Mouse (Mus musculus) lung, adult 2 months (tissue): Measurements from ENCODE around the gene Ciz1.

Source experiments
- CTCF ChIP-seq: fragments of 200-500 bp; IDR thresholded peaks from 2 replicates; pipeline ENCODE4 v1.5.1; 2011; ENCODE audit warnings: mild to moderate bottlenecking, low read length, control low read depth; ENCODE audit not compliant: insufficient read depth
- POLR2A ChIP-seq: fragments of 200-500 bp; IDR thresholded peaks from 2 replicates; pipeline ENCODE4 v1.6.1; 2011; ENCODE audit warnings: low read depth, mild to moderate bottlenecking, control low read depth, low read length, borderline replicate concordance; ENCODE audit errors: extremely low read depth

GRCm38 (mm10) chr2:32381775-32382223 is 29.7 kb downstream of the Ciz1 start, which contains the start of gene 1110008P14Rik:
- no peak for TF ChIP-seq CTCF
- peak; percentile 28; the same call in 1 of the 2 replicates for TF ChIP-seq POLR2A
